Mouse (Mus musculus) mouse trophoblast stem cell (cell line): ENCODE measurements around the gene Slc4a4.

Experiments used
- in situ Hi-C, 2 experiments: fragments of 300-500 bp; cut with MseI, MboI; formaldehyde crosslinking; loops; 2 replicates in 1 of 2; 3 replicates in 1 of 2; pipeline ENCODE4 v1.15.1; 2025

The Slc4a4 gene

DNA sequence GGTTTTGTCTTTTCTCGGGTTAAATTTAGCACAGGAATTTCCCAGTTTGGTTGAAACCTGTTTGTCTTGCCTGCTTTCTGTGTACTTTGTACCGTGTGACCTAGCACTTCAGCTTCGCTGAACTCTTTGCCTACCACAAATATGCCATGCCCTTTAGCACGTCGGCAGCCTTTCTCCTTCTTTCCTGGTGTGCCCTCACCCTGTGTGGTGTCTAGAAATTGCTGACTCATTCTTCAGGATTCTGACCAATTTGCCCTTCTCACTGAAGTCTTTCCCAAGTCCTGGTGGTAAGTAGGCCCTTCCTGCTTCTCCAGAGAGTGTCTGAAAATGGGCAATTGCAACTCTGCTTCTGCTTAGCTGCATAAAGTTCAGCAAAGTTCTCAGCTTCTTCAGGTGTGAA lies 391.0 kb downstream of the Slc4a4 start:
- in situ Hi-C loops: no loop called here

DNA sequence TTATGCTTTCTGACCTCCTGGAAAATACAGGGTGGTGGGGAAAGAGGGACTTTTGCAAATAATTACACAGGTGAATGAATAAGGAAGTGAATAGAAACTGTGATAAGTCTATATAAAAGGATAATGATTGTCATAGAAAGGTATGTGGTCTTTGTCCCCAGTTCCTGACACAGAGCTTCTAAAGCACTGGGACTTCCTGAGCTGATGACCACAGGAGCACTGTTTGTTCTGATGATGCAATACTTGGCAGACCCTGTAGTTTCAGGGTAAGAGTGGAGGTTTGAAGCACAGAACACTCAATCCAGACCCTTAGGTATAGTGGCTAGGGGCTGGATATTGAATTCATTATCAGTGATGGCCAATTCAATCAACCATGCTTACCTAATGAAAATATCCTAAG lies 391.7 kb downstream of the Slc4a4 start:
- in situ Hi-C loops: no loop called here

DNA sequence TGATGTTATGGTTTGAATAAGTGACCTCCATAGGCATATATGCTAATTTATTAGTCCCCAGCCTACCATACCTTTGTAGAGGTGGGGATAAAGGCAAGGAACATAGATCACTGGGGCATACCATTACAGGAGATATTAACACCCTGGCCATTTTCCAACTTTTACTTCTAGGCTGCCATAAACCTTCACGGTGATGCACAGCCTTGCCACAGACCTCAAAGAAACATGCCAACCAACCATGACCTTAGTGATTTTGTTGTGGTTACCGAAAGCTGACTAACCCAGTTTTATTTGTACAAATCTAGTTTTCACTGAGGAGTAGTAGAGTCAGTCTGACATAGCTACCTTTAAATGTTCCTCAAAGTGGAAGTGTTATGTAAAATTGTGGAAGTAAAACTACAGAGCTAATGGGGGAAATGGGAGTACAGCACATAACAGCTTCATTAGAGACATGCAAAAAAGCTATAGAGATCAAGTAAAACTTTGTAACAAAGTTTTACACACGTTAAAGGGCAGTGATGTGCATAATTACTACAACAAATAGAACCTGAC lies 393.8 kb downstream of the Slc4a4 start:
- in situ Hi-C loops: no loop called here
